Mouse (Mus musculus) small intestine, adult 2 months (tissue): ENCODE data around the gene Sp6. TPM values are rescaled to one million over a fixed set of nuclear protein-coding genes. Genes with fewer than 3 reads are reported as not detected.

Experiments
- H3K27ac ChIP-seq: fragments of 200-500 bp; 2 replicates; pipeline ENCODE4 v1.5.1; 2012; ENCODE audit warnings: low read depth, low read length, control low read depth, inconsistent platforms; ENCODE audit not compliant: insufficient read depth
- H3K27me3 ChIP-seq: fragments of 200-500 bp; 2 replicates; pipeline ENCODE4 v1.6.1; 2012; ENCODE audit warnings: mild to moderate bottlenecking, moderate library complexity, low read length, inconsistent platforms; ENCODE audit not compliant: control insufficient read depth, insufficient read depth
- H3K36me3 ChIP-seq: fragments of 200-500 bp; 2 replicates; pipeline ENCODE4 v1.6.1; 2012; ENCODE audit warnings: mild to moderate bottlenecking, low read length, control low read depth, inconsistent platforms; ENCODE audit not compliant: control insufficient read depth, insufficient read depth
- H3K4me1 ChIP-seq: fragments of 200-500 bp; 2 replicates; pipeline ENCODE4 v1.6.1; 2012; ENCODE audit warnings: low read length, inconsistent platforms, mixed read lengths; ENCODE audit not compliant: control insufficient read depth, insufficient read depth, insufficient read length
- H3K4me3 ChIP-seq: fragments of 200-500 bp; 2 replicates; pipeline ENCODE4 v1.5.1; 2012; ENCODE audit warnings: low read depth, mild to moderate bottlenecking, control low read depth, inconsistent platforms, low read length, moderate library complexity
- CTCF ChIP-seq: fragments of 200-500 bp; IDR thresholded peaks from 2 replicates; pipeline ENCODE4 v1.5.1; 2012; ENCODE audit warnings: low read depth, mild to moderate bottlenecking, control low read depth, inconsistent platforms, low read length, moderate library complexity, mixed read lengths; ENCODE audit not compliant: insufficient replicate concordance, insufficient read length; ENCODE audit errors: extremely low read depth
- POLR2A ChIP-seq: fragments of 200-500 bp; IDR thresholded peaks from 2 replicates; pipeline ENCODE4 v1.6.1; 2012; ENCODE audit warnings: low read depth, mild to moderate bottlenecking, control low read depth, inconsistent platforms, low read length, moderate library complexity
- WGBS: fragments of 180-500 bp; shearing (Covaris S2); methylation state at CpG from one replicate; pipeline ENCODE4 v1.1.7; 2018; 5-methylcytosine and 5-hydroxymethylcytosine counted together
- polyA plus RNA-seq: library from polyadenylated mRNA; depleted of rRNA; stranded (reverse); fragments of >200 nt; gene quantifications from 2 replicates; pipeline ENCODE4 v1.2.3, GENCODE M21; 2012

Sp6 gene
- polyA plus RNA-seq, 1 experiment: 0.22 TPM

DNA sequence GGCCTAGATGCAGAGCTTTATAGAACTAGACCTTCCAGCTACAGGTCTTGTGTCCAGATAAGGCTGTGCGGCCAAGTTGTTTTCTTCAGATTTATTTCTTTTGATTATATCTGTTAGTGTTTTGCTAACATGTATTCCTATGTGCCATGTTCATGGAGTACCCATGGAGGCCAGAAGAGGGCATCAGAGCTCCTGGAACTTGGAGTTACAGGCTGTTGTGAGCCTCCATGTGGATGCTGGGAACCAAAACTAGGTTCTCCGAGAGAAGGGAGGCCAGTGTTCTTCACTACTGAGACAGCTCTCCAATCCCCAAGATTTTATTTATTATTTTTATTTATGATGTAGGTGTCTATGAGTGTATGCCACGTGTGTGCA, 50.7 kb downstream of the Sp6 start:
- Histone ChIP-seq H3K27ac (no peak overlapping the region), H3K36me3 (peaks cover 56% of the 10 kb centered on the region), H3K27me3 (no peaks in the 10 kb centered on the region), H3K4me1 (peaks cover 13% of the 10 kb centered on the region), H3K4me3 (no peak overlapping the region)
- TF ChIP-seq CTCF (peak; percentile 19; the same call in 1 of the 2 replicates), POLR2A (no peak)
- 59% methylated on average over 3 of the region's 3 CpGs for WGBS

DNA sequence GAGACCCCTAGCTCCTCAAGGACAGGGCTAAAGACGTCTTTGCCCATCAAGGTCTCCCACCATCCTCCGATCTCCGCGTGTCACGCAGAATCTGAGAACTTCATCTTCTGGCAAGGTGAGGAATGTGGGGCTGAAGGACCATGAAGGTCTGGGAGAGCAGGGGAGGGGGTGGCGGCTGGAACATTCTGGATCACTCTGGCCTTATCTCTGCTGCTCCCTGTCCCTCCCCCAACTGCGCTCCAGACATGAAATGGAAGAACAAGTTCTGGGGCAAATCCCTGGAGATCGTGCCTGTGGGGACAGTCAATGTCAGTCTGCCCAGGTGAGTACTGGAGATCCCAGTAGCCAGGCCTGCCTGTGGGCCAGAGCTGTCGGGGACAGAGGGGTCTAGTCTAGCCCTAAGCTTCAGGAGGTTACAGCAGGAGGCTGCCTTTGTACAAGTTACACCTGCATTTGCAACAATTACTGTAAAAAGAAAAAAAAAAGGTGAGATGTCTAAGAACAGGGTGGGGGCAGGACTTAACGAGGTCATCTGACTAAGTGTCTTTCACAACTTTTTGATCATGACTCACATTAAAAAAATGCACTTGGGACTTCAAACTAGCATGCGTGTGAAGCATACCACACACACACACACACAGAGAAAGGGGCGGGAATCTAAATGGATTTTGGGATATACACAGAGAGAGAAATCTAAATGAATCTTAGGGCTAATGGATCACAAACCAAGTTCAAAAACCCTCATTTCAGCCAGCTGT, 52.5 kb downstream of the Sp6 start:
- no peak for TF ChIP-seq POLR2A
- no peak for TF ChIP-seq CTCF
- WGBS: 88% methylated on average over 12 of the region's 12 CpGs
- peaks cover 40% of the 10 kb centered on the region for H3K36me3 ChIP-seq
- peaks cover 21% of the 10 kb centered on the region for H3K4me1 ChIP-seq
- H3K27me3 ChIP-seq: no peaks in the 10 kb centered on the region
- H3K4me3 ChIP-seq: no peak overlapping the region
- H3K27ac ChIP-seq: no peak overlapping the region

DNA sequence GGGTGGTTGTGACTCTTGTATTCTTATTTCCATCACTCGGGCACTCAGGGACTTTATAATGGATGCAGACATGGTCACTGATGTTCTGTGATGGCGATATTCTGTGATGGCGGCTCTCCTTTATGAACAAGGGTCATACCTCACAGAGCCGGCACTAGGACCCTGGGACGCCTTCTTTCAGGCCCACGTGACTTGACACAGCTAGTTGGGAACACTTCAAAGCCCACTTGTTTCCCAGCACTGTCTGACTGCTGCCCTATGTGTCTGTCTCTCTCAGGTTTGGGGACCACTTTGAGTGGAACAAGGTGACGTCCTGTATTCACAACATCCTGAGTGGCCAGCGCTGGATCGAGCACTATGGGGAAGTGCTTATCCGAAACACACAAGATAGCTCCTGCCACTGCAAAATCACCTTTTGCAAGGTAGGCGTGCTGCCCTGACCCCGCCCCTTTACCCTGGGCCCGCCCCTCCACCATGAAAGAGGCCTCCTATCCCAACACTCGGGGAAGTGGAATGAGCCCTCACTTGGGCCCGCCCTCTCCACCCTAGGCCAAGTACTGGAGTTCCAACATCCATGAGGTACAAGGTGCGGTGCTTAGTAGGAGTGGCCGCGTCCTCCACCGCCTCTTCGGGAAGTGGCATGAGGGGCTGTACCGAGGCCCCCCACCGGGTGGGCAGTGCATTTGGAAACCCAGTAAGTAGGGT, 53.6 kb downstream of the Sp6 start:
- TF ChIP-seq CTCF (no peak), POLR2A (no peak)
- H3K36me3 ChIP-seq: peaks cover 30% of the 10 kb centered on the region
- H3K4me3 ChIP-seq: no peak overlapping the region; the same call in 1 of the 2 replicates
- WGBS: 51% methylated on average over 22 of the region's 22 CpGs
- H3K27me3 ChIP-seq: no peaks in the 10 kb centered on the region
- peaks cover 21% of the 10 kb centered on the region for H3K4me1 ChIP-seq
- no peak overlapping the region for H3K27ac ChIP-seq

DNA sequence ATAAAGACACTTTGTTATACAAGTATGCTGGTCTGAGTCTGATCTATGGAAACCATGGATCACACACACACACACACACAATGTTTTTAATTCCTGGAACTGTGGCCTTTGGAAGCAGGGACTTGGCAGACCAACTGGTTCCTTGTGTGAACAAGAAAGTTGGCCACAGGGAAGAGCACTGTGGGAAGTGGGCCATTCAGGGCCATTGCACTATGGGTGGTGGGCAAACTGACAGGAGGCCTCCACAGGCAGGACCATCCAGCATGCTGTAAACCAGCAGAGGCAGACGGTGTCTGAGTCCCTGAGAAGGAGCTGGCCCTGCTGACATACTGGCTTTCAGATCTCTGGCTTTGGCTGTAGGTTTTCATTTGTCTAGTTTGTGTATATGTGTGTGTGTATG, 56.1 kb downstream of the Sp6 start:
- Histone ChIP-seq H3K4me1 (peaks cover 19% of the 10 kb centered on the region), H3K27me3 (no peaks in the 10 kb centered on the region), H3K36me3 (peaks cover 28% of the 10 kb centered on the region), H3K4me3 (no peak overlapping the region), H3K27ac (no peak overlapping the region)
- 49% methylated on average over 1 of the region's 1 CpGs for WGBS
- TF ChIP-seq CTCF: no peak
- TF ChIP-seq POLR2A: no peak

DNA sequence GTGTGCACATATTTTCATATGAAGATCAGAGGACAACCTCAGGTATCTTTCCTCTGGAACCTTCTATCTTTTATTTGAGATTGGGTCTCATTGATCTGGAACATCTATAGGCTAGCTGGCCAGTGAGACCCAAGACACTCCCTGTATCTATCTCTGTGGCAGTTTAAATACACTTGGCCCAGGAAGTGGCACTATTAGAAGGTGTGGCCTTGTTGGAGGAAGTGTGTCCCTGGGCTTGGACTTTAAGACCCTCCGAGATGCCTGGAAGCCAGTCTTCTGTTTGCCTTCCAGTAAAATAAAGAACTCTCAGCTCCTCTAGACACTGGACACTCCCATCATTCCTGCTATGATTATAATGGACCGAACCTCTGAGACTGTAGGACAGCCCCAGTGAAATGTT, 56.6 kb downstream of the Sp6 start:
- peaks cover 27% of the 10 kb centered on the region for H3K36me3 ChIP-seq
- TF ChIP-seq POLR2A (no peak), CTCF (no peak)
- no peaks in the 10 kb centered on the region for H3K27me3 ChIP-seq
- H3K4me1 ChIP-seq: peaks cover 19% of the 10 kb centered on the region
- H3K4me3 ChIP-seq: no peak overlapping the region
- no peak overlapping the region for H3K27ac ChIP-seq
- WGBS: 19% methylated on average over 2 of the region's 2 CpGs

DNA sequence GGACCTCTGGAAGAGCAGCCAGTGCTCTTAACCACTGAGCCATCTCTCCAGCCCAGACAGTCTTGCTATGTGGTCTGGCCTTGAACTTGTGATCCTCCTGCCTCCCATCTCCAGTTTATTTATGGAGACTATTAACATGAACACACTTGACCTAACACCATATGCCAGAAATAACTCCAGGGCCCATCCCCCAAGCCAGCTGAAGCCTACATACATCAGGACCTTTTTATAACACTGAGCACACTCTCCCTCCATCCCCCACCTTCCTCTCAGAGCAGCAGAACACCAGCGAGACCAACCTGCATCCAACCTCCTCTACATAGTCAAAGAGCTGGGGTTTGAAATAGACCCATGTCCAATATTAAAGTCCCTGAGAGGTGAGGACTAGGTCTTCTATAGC, 57.9 kb downstream of the Sp6 start:
- Histone ChIP-seq H3K4me1 (peaks cover 19% of the 10 kb centered on the region), H3K27me3 (no peaks in the 10 kb centered on the region), H3K36me3 (peaks cover 23% of the 10 kb centered on the region), H3K27ac (no peak overlapping the region), H3K4me3 (no peak overlapping the region)
- TF ChIP-seq POLR2A: no peak
- no peak for TF ChIP-seq CTCF
- WGBS: 73% methylated on average over 1 of the region's 1 CpGs

DNA sequence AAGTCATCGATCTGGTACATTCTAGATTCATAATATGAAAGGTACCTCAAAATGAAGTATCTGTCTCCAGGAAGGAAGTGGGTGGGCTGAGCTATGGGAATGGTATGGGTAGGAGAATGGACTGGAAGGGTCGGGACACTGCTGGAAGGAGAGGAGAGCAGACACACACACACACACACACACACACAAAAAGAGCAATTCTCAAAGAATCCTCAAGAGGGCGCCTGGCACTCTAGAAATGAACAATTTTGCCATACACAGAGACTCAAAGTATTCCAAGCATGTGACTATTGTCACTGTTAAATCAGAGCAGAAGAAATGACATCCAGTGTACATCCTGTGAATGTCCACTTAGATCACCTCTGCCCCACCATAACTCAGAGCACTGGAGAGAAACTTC, 59.3 kb downstream of the Sp6 start:
- 29% methylated on average over 3 of the region's 3 CpGs for WGBS
- H3K4me1 ChIP-seq: peaks cover 12% of the 10 kb centered on the region
- TF ChIP-seq POLR2A (no peak), CTCF (peak; percentile 40; the same call in 1 of the 2 replicates)

More for the DNA sequence above, 59.3 kb downstream of the Sp6 start:
- Histone ChIP-seq H3K27ac (no peak overlapping the region), H3K27me3 (no peaks in the 10 kb centered on the region), H3K36me3 (peaks cover 12% of the 10 kb centered on the region), H3K4me3 (no peak overlapping the region)
